Mouse (Mus musculus) cortical plate, adult 2 months (tissue): ENCODE results near the gene Ccng2.

Source experiments
- CTCF ChIP-seq: fragments of 200-500 bp; IDR thresholded peaks from 2 replicates; pipeline ENCODE4 v1.5.1; 2011; ENCODE audit warnings: mild to moderate bottlenecking, control low read depth, low read length; ENCODE audit not compliant: insufficient read depth; ENCODE audit errors: extremely low read depth
- POLR2A ChIP-seq: fragments of 200-500 bp; IDR thresholded peaks from 2 replicates; pipeline ENCODE4 v1.6.1; 2011; ENCODE audit warnings: mild to moderate bottlenecking, low read length, control low read depth; ENCODE audit not compliant: insufficient read depth; ENCODE audit errors: extremely low read depth

DNA sequence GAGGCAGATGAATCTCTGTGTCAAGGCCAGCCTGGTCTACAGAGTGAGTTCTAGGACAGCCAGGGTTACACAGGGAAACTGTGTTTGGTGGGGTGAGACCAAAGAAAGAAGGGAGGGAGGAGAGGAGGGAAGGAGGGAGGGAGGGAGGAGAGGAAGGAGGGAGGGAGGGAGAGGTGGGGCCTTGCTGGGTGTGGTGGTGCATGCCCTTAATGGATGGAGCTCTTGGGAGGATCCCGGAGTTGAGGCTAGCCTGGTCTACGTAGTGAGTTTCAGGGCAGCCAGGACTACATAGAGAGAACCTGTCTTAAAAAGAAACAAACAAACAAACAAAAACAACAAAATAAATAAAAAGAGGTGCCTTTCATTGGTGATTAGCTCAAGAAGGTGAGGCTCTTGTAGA lies 34.2 kb upstream of the Ccng2 start:
- TF ChIP-seq CTCF (no peak), POLR2A (no peak)
